Mouse (Mus musculus): ENCODE data around the gene Gm4969.
"Not testable (repeated sequence)": the region's sequence is repeated elsewhere in the genome, so short reads cannot be mapped to it uniquely, and the experiment has no call there.

Gene Gm4969

GRCm38 (mm10) chr7:19118028-19118771 lies at the start of gene Gm4969:
Gene Gm4969 (minus strand): TSS chr7:19118368.
- no peak for DNase-seq (ENCODE audit: low read depth, low spot score)

- no peak for DNase-seq (ENCODE audit: low read depth, low spot score)
Measured at GRCm38 (mm10) chr7:19166990-19167389, 48.8 kb upstream of the Gm4969 start.

GRCm38 (mm10) chr7:19165656-19166423 lies 47.7 kb upstream of the Gm4969 start, which contains the start of gene Gipr:
Gene Gipr (minus strand): TSS chr7:19166127.
- no peak for DNase-seq (ENCODE audit: low read depth, low spot score)

- DNase-seq (ENCODE audit: low read depth, low spot score): peak; percentile 44
Measured at GRCm38 (mm10) chr7:19164978-19165377, 46.8 kb upstream of the Gm4969 start.

- DNase-seq (ENCODE audit: low read depth, low spot score): no peak
Measured at GRCm38 (mm10) chr7:19164189-19164588, 46.0 kb upstream of the Gm4969 start.

- no peak for DNase-seq (ENCODE audit: low read depth, low spot score)
Measured at GRCm38 (mm10) chr7:19163752-19164151, 45.6 kb upstream of the Gm4969 start.

GRCm38 (mm10) chr7:19162928-19163327 lies 44.8 kb upstream of the Gm4969 start:
- no peak for DNase-seq (ENCODE audit: low read depth, low spot score)

- DNase-seq (ENCODE audit: low read depth, low spot score): no peak
Measured at GRCm38 (mm10) chr7:19160115-19160514, 41.9 kb upstream of the Gm4969 start.

GRCm38 (mm10) chr7:19159411-19159810 lies 41.2 kb upstream of the Gm4969 start:
- no peak for DNase-seq (ENCODE audit: low read depth, low spot score)

GRCm38 (mm10) chr7:19158601-19159000 lies 40.4 kb upstream of the Gm4969 start:
- DNase-seq (ENCODE audit: low read depth, low spot score): no peak

GRCm38 (mm10) chr7:19157160-19157800 lies 39.1 kb upstream of the Gm4969 start:
- DNase-seq (ENCODE audit: low read depth, low spot score): peak; percentile 51

- no peak for DNase-seq (ENCODE audit: low read depth, low spot score)
Measured at GRCm38 (mm10) chr7:19155825-19156475, 37.8 kb upstream of the Gm4969 start.

- no peak for DNase-seq (ENCODE audit: low read depth, low spot score)
Measured at GRCm38 (mm10) chr7:19154796-19155195, 36.6 kb upstream of the Gm4969 start.

- not testable (repeated sequence) for DNase-seq (ENCODE audit: low read depth, low spot score)
Measured at GRCm38 (mm10) chr7:19151121-19151520, 33.0 kb upstream of the Gm4969 start.

GRCm38 (mm10) chr7:19149626-19150025 lies 31.5 kb upstream of the Gm4969 start, which contains the start of gene Snrpd2:
Gene Snrpd2 (plus strand): TSS chr7:19149722.
- peak; percentile 96 for DNase-seq (ENCODE audit: low read depth, low spot score)

- peak; percentile 96 for DNase-seq (ENCODE audit: low read depth, low spot score)
Measured at GRCm38 (mm10) chr7:19148875-19149541, 30.8 kb upstream of the Gm4969 start, which contains the start of gene Qpctl. Gene Qpctl (minus strand): TSS chr7:19149291.

- DNase-seq (ENCODE audit: low read depth, low spot score): no peak
Measured at GRCm38 (mm10) chr7:19148180-19148874, 30.2 kb upstream of the Gm4969 start.

GRCm38 (mm10) chr7:19147497-19148045 lies 29.4 kb upstream of the Gm4969 start:
- no peak for DNase-seq (ENCODE audit: low read depth, low spot score)

GRCm38 (mm10) chr7:19146793-19147192 lies 28.6 kb upstream of the Gm4969 start:
- DNase-seq (ENCODE audit: low read depth, low spot score): no peak

GRCm38 (mm10) chr7:19137380-19137779 lies 19.2 kb upstream of the Gm4969 start:
- DNase-seq (ENCODE audit: low read depth, low spot score): no peak

All from c-Kit-negative CD71-positive TER-119-positive erythroid progenitor cells, embryonic 14.5 days (primary cell).